24 mouse cellular contexts compared by ENCODE assay signal in the genomic region with DNA sequence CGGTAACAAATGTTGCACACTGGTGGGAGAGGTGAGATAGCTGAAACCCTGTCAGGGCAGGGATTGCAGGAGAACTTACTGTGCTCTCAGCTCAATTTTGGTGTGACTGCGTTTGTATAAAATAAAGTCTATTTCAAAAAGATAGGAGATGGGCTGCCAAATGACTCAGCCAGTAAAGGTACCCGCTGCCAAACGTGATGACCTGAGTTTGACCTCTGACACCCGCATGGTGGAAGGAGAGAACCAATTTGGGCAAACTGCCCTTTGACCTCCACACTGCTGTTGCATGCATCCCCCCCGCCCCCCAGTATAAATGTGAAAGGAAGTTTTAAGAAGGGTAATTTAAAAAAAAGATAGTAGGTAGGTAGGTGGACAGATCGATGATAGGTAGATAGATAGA. TPM values are rescaled to one million over a fixed set of nuclear protein-coding genes. Genes with fewer than 3 reads are reported as not detected.
DNase-seq lines count a peak whose midpoint lies in the region; ATAC-seq and TF ChIP-seq lines count a peak whose summit lies in the region.
"Had no signal": no experiment of that assay in that cellular context is flagged by ENCODE, and none has a peak within 500 bp of the region (broad histone marks: within the 10 kb centered on the region; RNA-seq: fewer than 3 reads in every experiment).

No protein-coding gene starts in this region.

- no peak for TF ChIP-seq POLR2A in liver, adult 2 months (IDR thresholded peaks at IDR 0.05; ENCODE audit: extremely low read depth, insufficient read depth, low read length)

- WGBS in heart, embryonic 10.5 days: 67% methylated on average over 7 of the region's 7 CpGs
- WGBS in liver, adult 2 months: 27% methylated on average over 7 of the region's 7 CpGs
- WGBS in liver, embryonic 12.5 days (ENCODE audit: insufficient replicate concordance): 69% methylated on average over 7 of the region's 7 CpGs

- H3K27me3 ChIP-seq in heart, embryonic 10.5 days (ENCODE audit: insufficient read depth, poor library complexity, severe bottlenecking): no peaks in the 10 kb centered on the region
- no peaks in the 10 kb centered on the region for H3K27me3 ChIP-seq in liver, adult 2 months (ENCODE audit: control insufficient read depth, insufficient read depth, low read length)
- no peaks in the 10 kb centered on the region for H3K27me3 ChIP-seq in liver, embryonic 12.5 days (replicated peaks)
- H3K27me3 ChIP-seq: CH12.LX; embryonic facial prominence, embryonic 12.5 days; forebrain, embryonic 13.5 days; forebrain, embryonic 15.5 days; Patski had no signal

- peaks cover 12% of the 10 kb centered on the region; the same call in 1 of the 2 replicates for H3K4me1 ChIP-seq in heart, embryonic 10.5 days
- peaks cover 16% of the 10 kb centered on the region for H3K4me1 ChIP-seq in liver, adult 2 months (ENCODE audit: control insufficient read depth, insufficient read depth, low read length)
- H3K4me1 ChIP-seq in liver, embryonic 12.5 days: peaks cover 21% of the 10 kb centered on the region
- H3K4me1 ChIP-seq: embryonic facial prominence, embryonic 12.5 days had no signal

- H3K4me2 ChIP-seq in liver, embryonic 12.5 days: no peak overlapping the region
- H3K4me2 ChIP-seq: embryonic facial prominence, embryonic 12.5 days; forebrain, embryonic 13.5 days; forebrain, embryonic 15.5 days had no signal

- H3K4me3 ChIP-seq in heart, embryonic 10.5 days: no peak overlapping the region
- H3K4me3 ChIP-seq in liver, adult 2 months (ENCODE audit: insufficient read depth, low read depth, low read length): no peak overlapping the region
- H3K4me3 ChIP-seq in liver, embryonic 12.5 days: no peak overlapping the region
- H3K4me3 ChIP-seq: embryonic facial prominence, embryonic 10.5 days; embryonic facial prominence, embryonic 12.5 days; forebrain, embryonic 13.5 days; forebrain, embryonic 15.5 days had no signal

- no peak for ATAC-seq in liver, embryonic 12.5 days
- ATAC-seq: activated CD4-positive, CD25-positive, alpha-beta regulatory T cell, adult 4 months; CD4-positive, CD25-positive, alpha-beta regulatory T cell, adult 4 months; forebrain, embryonic 13.5 days; forebrain, embryonic 15.5 days; forebrain, postnatal 0 days; Patski had no signal

- H3K27ac ChIP-seq in heart, embryonic 10.5 days: no peak overlapping the region
- H3K27ac ChIP-seq in liver, adult 2 months (replicated peaks; ENCODE audit: insufficient read depth, low read depth, low read length): peak overlapping the region; percentile 6
- no peak overlapping the region for H3K27ac ChIP-seq in liver, embryonic 12.5 days
- H3K27ac ChIP-seq: embryonic facial prominence, embryonic 10.5 days; embryonic facial prominence, embryonic 12.5 days; forebrain, embryonic 13.5 days; forebrain, embryonic 15.5 days had no signal

- no peak overlapping the region for H3K9ac ChIP-seq in liver, adult 2 months (ENCODE audit: low read depth, low read length)
- no peak overlapping the region for H3K9ac ChIP-seq in liver, embryonic 12.5 days
- H3K9ac ChIP-seq: embryonic facial prominence, embryonic 12.5 days; forebrain, embryonic 13.5 days; forebrain, embryonic 15.5 days; forebrain, postnatal 0 days had no signal

- no peak for TF ChIP-seq CTCF in liver, adult 2 months (IDR thresholded peaks at IDR 0.05; ENCODE audit: low read depth, low read length)

- peak; percentile 20 for DNase-seq in adrenal gland, postnatal 10 days
- DNase-seq in adrenal gland, postnatal 4 days (ENCODE audit: low spot score in 2 of 2): no peak
- peak; percentile 39 for DNase-seq in heart, embryonic 10.5 days (ENCODE audit: low spot score)
- no peak for DNase-seq in heart, adult 9 months (ENCODE audit: low spot score in 2 of 2)
- DNase-seq in liver, adult 2 months (ENCODE audit: extremely low read depth, low read depth, low spot score): peak; percentile 73
- DNase-seq: adrenal gland, adult 8-10 months; adrenal gland, postnatal 25 days; B cell, adult 2 months; cerebellum, adult 11-12 months; cerebellum, adult 2 months; cerebellum, adult 9-10 months; cerebellum, postnatal 10 days; cerebellum, postnatal 25 days; forebrain, postnatal 0 days had no signal

- H3K36me3 ChIP-seq in heart, embryonic 10.5 days: no peaks in the 10 kb centered on the region
- H3K36me3 ChIP-seq in liver, adult 2 months (ENCODE audit: control insufficient read depth, insufficient read depth, low read length): no peaks in the 10 kb centered on the region
- H3K36me3 ChIP-seq in liver, embryonic 12.5 days: no peaks in the 10 kb centered on the region
- H3K36me3 ChIP-seq: embryonic facial prominence, embryonic 10.5 days; embryonic facial prominence, embryonic 12.5 days; forebrain, embryonic 15.5 days; G1E had no signal

- no peaks in the 10 kb centered on the region for H3K79me2 ChIP-seq in liver, adult 2 months (ENCODE audit: control insufficient read depth, insufficient read depth, low read length)

- no peaks in the 10 kb centered on the region for H3K9me3 ChIP-seq in heart, embryonic 10.5 days
- H3K9me3 ChIP-seq in liver, embryonic 12.5 days (replicated peaks): no peaks in the 10 kb centered on the region
- H3K9me3 ChIP-seq: embryonic facial prominence, embryonic 10.5 days; embryonic facial prominence, embryonic 12.5 days; forebrain, embryonic 13.5 days; forebrain, embryonic 15.5 days; G1E had no signal

RNA-seq across cellular contexts. Expression of a gene that starts 4.4 kb away (rescaled TPM):
- 10 to 100 TPM; 25.5 to 29.0 TPM for total RNA-seq in adrenal gland, postnatal 10 days (2021)
- total RNA-seq in adrenal gland, postnatal 4 days (2021): 10 to 100 TPM; 33.7 to 35.2 TPM
- polyA plus RNA-seq in heart, embryonic 10.5 days (2016; fragmentation: Nextera tagmentation; extraction: Ambion mirVana): 8.9 and 9.5 TPM in 2 replicates
- total RNA-seq in liver, adult 2 months (2014; rRNA removed): 10.7 and 11.5 TPM in 2 replicates
- 4.8 and 6.1 TPM in 2 replicates for polyA plus RNA-seq in liver, adult 2 months (2012; rRNA removed)
- 3.4 and 3.6 TPM in 2 replicates for polyA plus RNA-seq in liver, embryonic 12.5 days (2016; fragmentation: Nextera tagmentation; extraction: Ambion mirVana)

Comparison
In these comparisons a context has a peak if more than half of its experiments do, and no peak if none do; other contexts are left out.
1. DNase-seq: peak in adrenal gland, postnatal 10 days (single experiment), heart, embryonic 10.5 days (single experiment) and liver, adult 2 months (single experiment); none in adrenal gland, postnatal 4 days (0 of 2) and heart, adult 9 months (0 of 2).